Mouse (Mus musculus): ENCODE data around the gene Socs3.

- no peak for TF ChIP-seq POLR2A (IDR thresholded peaks at IDR 0.05; ENCODE audit: low read depth, low read length)
- TF ChIP-seq CTCF (conservative IDR thresholded peaks at IDR 0.05; ENCODE audit: insufficient read depth, insufficient read length, low read depth, low read length), result no peak
These were observed 35.7 kb downstream of the Socs3 start for GRCm38 (mm10) chr11:117934168-117934567.

Data from kidney, adult 2 months (tissue).